Mouse (Mus musculus) macrophage (primary cell): ENCODE results near the gene Myo16. TPM values are rescaled to one million over a fixed set of nuclear protein-coding genes. Genes with fewer than 3 reads are reported as not detected.

Source experiments
- H3K27ac ChIP-seq: fragments of 350-480 bp; formaldehyde crosslinking; 2 replicates; pipeline ENCODE4 v1.9.0; 2021
- H3K36me3 ChIP-seq: fragments of 350-480 bp; formaldehyde crosslinking; 2 replicates; pipeline ENCODE4 v1.9.0; 2021; ENCODE audit errors: inconsistent target
- H3K4me3 ChIP-seq: fragments of 350-480 bp; formaldehyde crosslinking; 2 replicates; pipeline ENCODE4 v1.9.0; 2021; ENCODE audit errors: inconsistent target
- H3K79me2 ChIP-seq: fragments of 350-480 bp; formaldehyde crosslinking; 2 replicates; pipeline ENCODE4 v1.9.0; 2021; ENCODE audit errors: inconsistent target
- WGBS: methylation state at CpG from one replicate; pipeline ENCODE4 v1.1.7; 2026; ENCODE audit warnings: inconsistent platforms; ENCODE audit not compliant: missing documents; 5-methylcytosine and 5-hydroxymethylcytosine counted together
- polyA plus RNA-seq: library from polyadenylated mRNA; stranded (reverse); fragments of 250-400 nt; gene quantifications from 3 replicates; pipeline ENCODE4 v1.2.4, GENCODE M21; 2018; ENCODE audit warnings: inconsistent platforms

Gene Myo16
- polyA plus RNA-seq, 1 experiment from 2014 or later = not detected

GRCm38 (mm10) chr8:10420551-10420950 lies 266.8 kb downstream of the Myo16 start:
- WGBS = 76% methylated on average over 6 of the region's 6 CpGs

GRCm38 (mm10) chr8:10421516-10422090 lies 267.9 kb downstream of the Myo16 start:
- Histone ChIP-seq H3K27ac (no peak overlapping the region), H3K36me3 (no peaks in the 10 kb centered on the region), H3K79me2 (no peaks in the 10 kb centered on the region), H3K4me3 (no peak overlapping the region)
- 87% methylated on average over 8 of the region's 9 CpGs for WGBS

More at GRCm38 (mm10) chr8:10420551-10420950, 266.8 kb downstream of the Myo16 start:
- Histone ChIP-seq H3K4me3 (no peak overlapping the region), H3K27ac (no peak overlapping the region), H3K36me3 (no peaks in the 10 kb centered on the region), H3K79me2 (no peaks in the 10 kb centered on the region)

GRCm38 (mm10) chr8:10435492-10435891 lies 281.8 kb downstream of the Myo16 start:
- Histone ChIP-seq H3K4me3 (no peak overlapping the region), H3K27ac (no peak overlapping the region), H3K79me2 (no peaks in the 10 kb centered on the region), H3K36me3 (no peaks in the 10 kb centered on the region)
- WGBS = 82% methylated on average over 8 of the region's 8 CpGs

- Histone ChIP-seq H3K27ac (no peak overlapping the region), H3K36me3 (no peaks in the 10 kb centered on the region), H3K79me2 (no peaks in the 10 kb centered on the region), H3K4me3 (no peak overlapping the region)
- WGBS = 21% methylated on average over 11 of the region's 11 CpGs
Observed at GRCm38 (mm10) chr8:10438772-10439171, 285.1 kb downstream of the Myo16 start.

GRCm38 (mm10) chr8:10439595-10440453 lies 286.1 kb downstream of the Myo16 start:
- Histone ChIP-seq H3K27ac (no peak overlapping the region), H3K36me3 (no peaks in the 10 kb centered on the region), H3K79me2 (no peaks in the 10 kb centered on the region), H3K4me3 (no peak overlapping the region)
- 81% methylated on average over 16 of the region's 16 CpGs for WGBS

- Histone ChIP-seq H3K4me3 (no peak overlapping the region), H3K27ac (no peak overlapping the region), H3K79me2 (no peaks in the 10 kb centered on the region), H3K36me3 (no peaks in the 10 kb centered on the region)
- 88% methylated on average over 3 of the region's 3 CpGs for WGBS
Observed at GRCm38 (mm10) chr8:10442562-10442961, 288.9 kb downstream of the Myo16 start.

- Histone ChIP-seq H3K4me3 (no peak overlapping the region), H3K27ac (no peak overlapping the region), H3K79me2 (no peaks in the 10 kb centered on the region), H3K36me3 (no peaks in the 10 kb centered on the region)
- WGBS = 87% methylated on average over 7 of the region's 7 CpGs
Observed at GRCm38 (mm10) chr8:10445011-10445410, 291.3 kb downstream of the Myo16 start.

GRCm38 (mm10) chr8:10448545-10448944 lies 294.8 kb downstream of the Myo16 start:
- no peak overlapping the region for H3K27ac ChIP-seq
- H3K79me2 ChIP-seq = no peaks in the 10 kb centered on the region
- WGBS = 11% methylated on average over 12 of the region's 14 CpGs
- no peak overlapping the region for H3K4me3 ChIP-seq
- no peaks in the 10 kb centered on the region for H3K36me3 ChIP-seq

GRCm38 (mm10) chr8:10453046-10453445 lies 299.3 kb downstream of the Myo16 start:
- no peak overlapping the region for H3K4me3 ChIP-seq
- no peak overlapping the region for H3K27ac ChIP-seq
- 89% methylated on average over 10 of the region's 10 CpGs for WGBS
- H3K36me3 ChIP-seq = no peaks in the 10 kb centered on the region
- H3K79me2 ChIP-seq = no peaks in the 10 kb centered on the region

- H3K4me3 ChIP-seq = no peak overlapping the region
- no peak overlapping the region for H3K27ac ChIP-seq
- no peaks in the 10 kb centered on the region for H3K79me2 ChIP-seq
- 87% methylated on average over 9 of the region's 9 CpGs for WGBS
- no peaks in the 10 kb centered on the region for H3K36me3 ChIP-seq
Observed at GRCm38 (mm10) chr8:10458151-10458649, 304.5 kb downstream of the Myo16 start.

GRCm38 (mm10) chr8:10462271-10462670 lies 308.6 kb downstream of the Myo16 start:
- H3K79me2 ChIP-seq = no peaks in the 10 kb centered on the region
- H3K36me3 ChIP-seq = no peaks in the 10 kb centered on the region
- no peak overlapping the region for H3K4me3 ChIP-seq
- WGBS = 90% methylated on average over 5 of the region's 5 CpGs
- H3K27ac ChIP-seq = no peak overlapping the region

GRCm38 (mm10) chr8:10468490-10468889 lies 314.8 kb downstream of the Myo16 start:
- 48% methylated on average over 2 of the region's 3 CpGs for WGBS
- Histone ChIP-seq H3K79me2 (no peaks in the 10 kb centered on the region), H3K4me3 (no peak overlapping the region), H3K36me3 (no peaks in the 10 kb centered on the region), H3K27ac (no peak overlapping the region)

GRCm38 (mm10) chr8:10469658-10470057 lies 315.9 kb downstream of the Myo16 start:
- WGBS = 82% methylated on average over 2 of the region's 2 CpGs
- Histone ChIP-seq H3K36me3 (no peaks in the 10 kb centered on the region), H3K27ac (no peak overlapping the region), H3K4me3 (no peak overlapping the region), H3K79me2 (no peaks in the 10 kb centered on the region)

- H3K4me3 ChIP-seq = no peak overlapping the region
- H3K27ac ChIP-seq = no peak overlapping the region
- no peaks in the 10 kb centered on the region for H3K36me3 ChIP-seq
- no peaks in the 10 kb centered on the region for H3K79me2 ChIP-seq
- WGBS = 80% methylated on average over 6 of the region's 6 CpGs
Observed at GRCm38 (mm10) chr8:10470280-10470679, 316.6 kb downstream of the Myo16 start.

- Histone ChIP-seq H3K4me3 (no peak overlapping the region), H3K36me3 (no peaks in the 10 kb centered on the region), H3K79me2 (no peaks in the 10 kb centered on the region), H3K27ac (no peak overlapping the region)
- WGBS = 90% methylated on average over 3 of the region's 3 CpGs
Observed at GRCm38 (mm10) chr8:10472371-10472770, 318.7 kb downstream of the Myo16 start.
